Mouse (Mus musculus): ENCODE measurements at regions not wholly inside any gene's neighbourhood (a gene's known extent, or its start where the extent isn't known, plus 50 kb on each side); places are given as distances from the start of the nearest gene placed in this dataset.

- DNase-seq (ENCODE audit: low read depth): no peak
These were observed 52.0 kb upstream of the Mgat5 start for GRCm38 (mm10) chr1:127152840-127153239.

GRCm38 (mm10) chr1:127135521-127135920 lies 69.3 kb upstream of the Mgat5 start:
- DNase-seq (ENCODE audit: low read depth): no peak

- no peak for DNase-seq (ENCODE audit: low read depth)
These were observed 72.9 kb upstream of the Mgat5 start for GRCm38 (mm10) chr1:127131871-127132270.

GRCm38 (mm10) chr1:127124862-127125261 lies 80.0 kb upstream of the Mgat5 start:
- no peak for DNase-seq (ENCODE audit: low read depth)

GRCm38 (mm10) chr1:127118019-127118418 lies 86.8 kb upstream of the Mgat5 start:
- DNase-seq (ENCODE audit: low read depth): no peak

GRCm38 (mm10) chr1:127107485-127107884 lies 97.3 kb upstream of the Mgat5 start:
- DNase-seq (ENCODE audit: low read depth): peak; percentile 8

- DNase-seq (ENCODE audit: low read depth): no peak
These were observed 99.0 kb upstream of the Mgat5 start for GRCm38 (mm10) chr1:127105861-127106260.

GRCm38 (mm10) chr1:127103664-127104063 lies 101.2 kb upstream of the Mgat5 start:
- no peak for DNase-seq (ENCODE audit: low read depth)

GRCm38 (mm10) chr1:127098871-127099420 lies 105.9 kb upstream of the Mgat5 start:
- no peak for DNase-seq (ENCODE audit: low read depth)

GRCm38 (mm10) chr1:127087616-127088015 lies 117.2 kb upstream of the Mgat5 start:
- no peak for DNase-seq (ENCODE audit: low read depth)

- no peak for DNase-seq (ENCODE audit: low read depth)
These were observed 118.8 kb upstream of the Mgat5 start for GRCm38 (mm10) chr1:127085988-127086387.

GRCm38 (mm10) chr1:127083761-127084308 lies 121.0 kb upstream of the Mgat5 start:
- DNase-seq (ENCODE audit: low read depth): no peak

- DNase-seq (ENCODE audit: low read depth): no peak
These were observed 125.8 kb upstream of the Mgat5 start for GRCm38 (mm10) chr1:127079012-127079411.

- DNase-seq (ENCODE audit: low read depth): no peak
These were observed 142.4 kb upstream of the Mgat5 start for GRCm38 (mm10) chr1:127062430-127062829.

GRCm38 (mm10) chr1:127045711-127046420 lies 158.9 kb upstream of the Mgat5 start:
- no peak for DNase-seq (ENCODE audit: low read depth)

GRCm38 (mm10) chr1:127034748-127035147 lies 170.1 kb upstream of the Mgat5 start:
- no peak for DNase-seq (ENCODE audit: low read depth)

- no peak for DNase-seq (ENCODE audit: low read depth)
These were observed 173.3 kb upstream of the Mgat5 start for GRCm38 (mm10) chr1:127031563-127031962.

- DNase-seq (ENCODE audit: low read depth): no peak
These were observed 175.8 kb upstream of the Mgat5 start for GRCm38 (mm10) chr1:127028872-127029497.

- DNase-seq (ENCODE audit: low read depth): no peak
These were observed 181.7 kb upstream of the Mgat5 start for GRCm38 (mm10) chr1:127023100-127023499.

- DNase-seq (ENCODE audit: low read depth): no peak
These were observed 187.1 kb upstream of the Nckap5 start for GRCm38 (mm10) chr1:127017698-127018097.

- no peak for DNase-seq (ENCODE audit: low read depth)
These were observed 185.3 kb upstream of the Nckap5 start for GRCm38 (mm10) chr1:127015894-127016245.

GRCm38 (mm10) chr1:127015042-127015893 lies 184.7 kb upstream of the Nckap5 start:
- no peak for DNase-seq (ENCODE audit: low read depth)

Data from NIH3T3 (cell line).